Mouse (Mus musculus) stomach, postnatal 0 days (tissue): ENCODE data around the gene Kirrel3.

Experiments used
- CTCF ChIP-seq: IDR thresholded peaks from 2 replicates; pipeline ENCODE4 v1.5.1; 2016; ENCODE audit warnings: antibody characterized with exemption, low read depth, mild to moderate bottlenecking, moderate library complexity
- EP300 ChIP-seq: optimal IDR thresholded peaks from 2 replicates; pipeline ENCODE3; 2016; ENCODE audit warnings: antibody characterized with exemption

GRCm38 (mm10) chr9:34665361-34666129 is 179.9 kb downstream of the Kirrel3 start:
- no peak for TF ChIP-seq EP300
- TF ChIP-seq CTCF, result no peak
